Mouse (Mus musculus) gonadal fat pad, adult 2 months (tissue): ENCODE results near the gene Slc35a1. TPM values are rescaled to one million over a fixed set of nuclear protein-coding genes. Genes with fewer than 3 reads are reported as not detected.
"Not testable (repeated sequence)": the region's sequence is repeated elsewhere in the genome, so short reads cannot be mapped to it uniquely, and the experiment has no call there.

Source experiments
- DNase-seq: peaks from one replicate; pipeline ENCODE4 v3.0.0-alpha.2; 2012; ENCODE audit warnings: low read depth
- polyA plus RNA-seq: library from polyadenylated mRNA; depleted of rRNA; stranded (reverse); fragments of >200 nt; gene quantifications from 2 replicates; pipeline ENCODE4 v1.2.3, GENCODE M21; 2012; rRNA removed

Slc35a1 gene
- polyA plus RNA-seq: 14.3 and 16.8 TPM in 2 replicates

DNA sequence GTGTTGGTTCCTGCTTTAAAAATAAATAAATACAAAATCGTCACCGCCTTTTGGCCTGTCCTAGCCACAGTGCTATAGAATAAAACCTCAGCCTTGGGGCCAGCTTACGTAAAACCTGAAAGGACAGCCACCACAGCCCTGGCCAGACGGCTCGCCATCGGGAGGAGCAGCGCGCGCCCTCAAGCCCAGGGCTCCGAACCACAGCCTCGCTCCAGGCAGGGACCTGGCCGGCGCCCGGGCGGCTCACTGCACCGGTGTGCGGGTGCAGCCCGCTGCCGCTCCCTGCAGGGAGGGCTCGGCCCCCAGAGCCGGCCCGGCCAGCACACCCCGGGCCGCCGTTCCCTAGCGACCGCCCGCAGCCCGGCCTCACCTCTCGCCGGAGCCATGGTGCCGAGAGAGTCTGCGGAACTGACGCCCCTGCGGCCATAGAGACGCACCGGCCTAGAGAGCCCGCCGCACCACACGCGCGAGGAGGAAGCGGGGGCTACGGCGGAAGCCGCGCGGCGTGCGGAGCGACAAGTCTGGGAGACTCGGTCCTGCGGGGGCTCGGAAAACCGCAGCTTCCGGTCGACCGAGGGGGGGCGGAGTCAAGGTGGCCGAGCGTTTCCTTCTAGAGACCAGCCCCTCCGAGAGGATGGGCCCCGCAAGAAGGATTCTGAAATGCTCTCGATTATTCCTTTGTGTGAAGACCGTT, at the start of gene Slc35a1:
Gene Slc35a1, minus strand, starts transcription at position 565 of the 694 bp plus-strand sequence.
- peak; percentile 17 for DNase-seq

DNA sequence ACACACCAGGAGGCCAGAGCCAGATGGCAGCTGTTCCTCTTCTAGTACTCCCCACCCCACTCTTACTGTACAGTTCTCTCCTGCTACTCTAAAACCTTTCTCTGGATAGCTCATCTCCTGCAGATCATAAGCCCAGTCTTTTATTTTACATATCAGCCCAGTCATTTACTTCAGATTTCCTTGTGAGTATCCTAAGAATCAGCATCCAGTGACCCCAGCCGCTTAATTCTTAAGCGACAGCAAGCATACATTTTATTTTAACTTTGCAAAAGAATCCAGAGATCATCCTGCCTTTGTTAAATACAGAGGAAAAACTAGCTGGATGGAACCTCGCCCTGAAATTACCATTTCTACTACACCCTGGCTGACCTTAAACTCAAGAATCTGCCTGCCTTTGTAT, 47.2 kb upstream of the Slc35a1 start:
- no peak for DNase-seq

DNA sequence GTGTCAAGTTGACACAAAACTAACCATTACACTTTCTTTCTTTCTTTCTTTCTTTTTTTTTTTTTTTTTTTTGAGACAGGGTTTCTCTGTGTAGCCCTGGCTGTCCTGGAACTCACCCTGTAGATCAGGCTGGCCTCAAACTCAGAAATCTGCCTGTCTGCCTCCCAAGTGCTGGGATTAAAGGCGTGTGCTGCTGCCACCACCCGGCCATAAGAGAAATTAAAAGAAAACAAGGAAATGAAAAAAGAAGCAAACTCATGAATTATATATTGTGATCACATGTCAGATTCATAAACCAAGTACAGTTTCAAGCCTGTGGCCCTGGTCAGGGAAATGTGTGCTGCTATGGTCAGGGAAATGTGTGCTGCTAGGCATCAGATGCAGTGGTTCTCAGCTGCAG, 46.2 kb upstream of the Slc35a1 start:
- DNase-seq: not testable (repeated sequence)

- DNase-seq: no peak
These were observed 42.7 kb upstream of the Slc35a1 start, which contains the start of gene Cfap206 for GRCm38 (mm10) chr4:34729851-34730341. Gene Cfap206 (minus strand): TSS chr4:34730206.

DNA sequence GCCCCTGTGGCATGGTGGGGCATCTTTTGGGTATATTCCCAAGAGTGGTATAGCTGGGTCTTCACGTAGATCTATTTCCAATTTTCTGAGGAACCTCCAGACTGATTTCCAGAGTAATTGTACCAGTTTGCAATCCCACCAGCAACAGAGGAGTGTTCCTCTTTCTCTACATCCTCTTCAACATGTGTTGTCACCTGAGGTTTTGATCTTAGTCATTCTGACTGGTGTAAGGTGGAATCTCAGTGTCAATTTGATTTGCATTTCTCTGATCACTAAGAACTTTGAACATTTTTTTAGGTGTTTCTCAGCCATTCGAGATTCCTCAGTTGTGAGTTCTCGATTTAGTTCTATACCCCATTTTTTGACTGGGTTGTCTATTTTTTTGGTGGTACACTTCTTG, 38.5 kb upstream of the Slc35a1 start:
- DNase-seq: not testable (repeated sequence)

- no peak for DNase-seq
These were observed 37.1 kb upstream of the Slc35a1 start for GRCm38 (mm10) chr4:34724306-34724705.

DNA sequence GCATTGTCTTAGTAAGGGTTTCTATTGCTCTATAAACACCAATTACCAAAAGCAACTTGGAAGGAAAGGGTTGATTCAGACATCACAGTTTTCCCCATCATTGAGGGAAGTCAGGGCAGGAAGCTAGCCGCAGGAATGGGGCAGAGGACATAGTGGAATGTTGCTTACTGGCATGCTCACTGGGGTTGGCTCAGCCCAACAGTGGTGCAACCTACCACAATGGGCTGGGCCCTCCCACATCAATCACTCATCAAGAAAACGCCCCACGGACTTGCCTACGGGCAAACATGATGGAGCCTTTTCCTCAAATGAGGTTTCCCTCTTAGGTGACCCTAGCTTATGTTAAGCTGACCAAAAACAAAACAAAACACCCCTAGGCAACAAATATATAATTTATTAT, 35.9 kb upstream of the Slc35a1 start:
- DNase-seq: no peak

DNA sequence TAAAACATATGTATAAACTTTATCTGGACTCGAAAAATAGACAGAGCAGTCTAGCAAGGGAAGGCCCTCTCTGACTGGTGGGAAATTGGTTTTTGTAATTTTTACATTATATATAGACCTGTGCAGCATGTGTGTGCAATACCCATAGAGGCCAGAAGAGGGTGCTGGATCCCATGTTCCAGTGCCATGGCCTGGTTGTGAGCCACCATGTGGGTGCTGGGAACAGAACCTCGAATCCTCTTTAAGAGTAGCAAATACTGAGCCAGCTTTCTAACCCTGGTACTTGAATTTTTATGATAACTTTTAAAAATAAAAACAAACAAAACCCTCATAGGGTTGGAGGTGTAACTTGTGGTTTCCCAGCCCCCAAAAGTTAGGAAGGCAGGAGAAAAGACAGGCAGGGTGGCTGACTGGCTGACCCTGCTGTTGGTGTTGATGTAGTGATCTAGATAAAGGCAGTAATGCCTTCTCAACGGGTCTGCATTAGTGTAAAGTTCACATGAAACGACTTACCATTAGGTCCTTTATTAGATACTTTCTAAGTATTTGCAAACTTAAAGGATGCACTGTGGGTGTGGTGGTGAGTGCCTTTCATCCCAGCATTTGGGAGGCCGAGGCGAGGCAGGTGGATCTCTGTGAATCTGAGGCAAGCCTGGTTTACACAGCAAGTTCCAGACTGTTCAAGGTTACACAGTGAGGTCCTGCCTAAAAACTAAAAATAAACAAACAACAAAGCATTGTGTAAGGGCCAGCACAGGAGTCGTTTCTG, 33.1 kb upstream of the Slc35a1 start:
- DNase-seq: no peak

DNA sequence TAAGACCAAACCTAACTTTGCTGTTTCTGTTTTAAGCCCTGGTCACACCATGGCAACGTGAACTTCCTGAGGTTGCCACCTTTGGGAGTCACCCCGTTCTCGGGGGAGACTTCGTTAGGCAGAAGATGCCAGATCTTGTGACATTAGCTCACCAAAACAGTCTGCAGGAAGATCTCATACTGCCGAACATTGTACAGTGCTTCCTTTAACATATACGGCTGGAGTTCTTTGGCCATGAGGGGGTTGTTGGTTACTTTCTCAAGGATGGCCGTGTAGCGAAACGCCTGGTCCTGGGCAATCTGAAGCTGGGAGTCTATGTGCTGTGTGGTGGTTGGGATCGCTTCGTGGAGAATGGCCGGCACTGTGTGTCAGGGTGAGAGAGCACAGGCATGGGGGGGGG, 32.2 kb upstream of the Slc35a1 start:
- no peak for DNase-seq

DNA sequence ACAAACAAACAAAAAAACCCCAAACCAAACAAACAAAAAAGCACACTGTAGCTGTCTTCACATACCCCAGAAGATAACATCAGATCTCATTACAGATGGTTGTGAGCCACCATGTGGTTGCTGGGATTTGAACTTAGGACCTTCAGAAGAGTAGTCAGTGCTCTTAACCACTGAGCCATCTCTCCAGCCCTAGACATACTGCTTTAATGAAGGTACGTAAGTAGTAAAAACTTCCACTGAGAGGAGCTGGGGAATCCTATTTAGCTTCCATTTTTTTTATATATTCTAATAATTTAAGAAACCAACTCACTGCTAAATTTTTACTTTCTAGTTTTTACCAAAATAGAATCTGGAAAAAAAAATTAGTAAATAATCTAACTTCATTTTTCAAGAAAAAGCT, 27.8 kb upstream of the Slc35a1 start:
- no peak for DNase-seq

DNA sequence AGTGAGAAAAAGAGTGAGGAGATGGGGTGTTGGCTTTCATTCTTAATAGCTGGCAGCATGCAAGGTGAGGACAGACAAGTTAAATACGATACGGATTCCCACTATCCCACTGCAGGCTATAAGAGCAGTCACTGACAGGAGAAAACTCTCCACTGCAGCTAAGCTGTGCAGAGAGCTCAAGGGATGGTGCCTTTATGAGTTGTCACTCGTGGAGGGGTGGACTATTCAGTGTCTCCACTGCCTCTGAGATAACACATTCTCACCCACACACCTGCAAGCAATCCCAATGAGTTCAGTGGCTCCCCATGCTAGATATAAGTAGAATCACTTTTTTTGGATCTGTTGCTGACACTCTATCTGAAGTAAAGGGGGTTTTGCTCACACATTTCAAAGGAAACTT, 20.9 kb upstream of the Slc35a1 start:
- no peak for DNase-seq

DNA sequence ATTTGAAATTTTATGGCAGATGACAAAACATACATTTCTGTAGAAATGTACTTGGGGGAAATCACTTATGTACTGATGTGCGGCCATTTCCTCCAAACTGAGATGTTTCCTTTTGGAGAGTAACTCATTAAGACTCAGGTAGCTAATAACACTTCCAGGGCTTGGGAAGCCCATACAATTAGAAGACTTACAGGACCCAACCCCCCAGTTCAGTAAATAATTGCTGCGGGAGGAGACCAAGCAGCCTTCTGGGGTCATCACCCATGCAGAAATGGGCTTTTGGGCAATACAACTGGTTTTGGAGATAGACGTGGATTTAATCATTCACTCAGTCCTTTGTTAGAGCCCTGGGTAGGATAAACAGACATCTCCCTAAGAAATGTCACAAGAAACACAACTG, 20.0 kb upstream of the Slc35a1 start:
- DNase-seq: no peak

GRCm38 (mm10) chr4:34703029-34703428, 15.8 kb upstream of the Slc35a1 start:
- DNase-seq: no peak

- no peak for DNase-seq
These were observed 15.0 kb upstream of the Slc35a1 start for GRCm38 (mm10) chr4:34702231-34702630.

GRCm38 (mm10) chr4:34701528-34701927, 14.3 kb upstream of the Slc35a1 start:
- no peak for DNase-seq

GRCm38 (mm10) chr4:34688021-34688420, 783 bp upstream of the Slc35a1 start:
- DNase-seq: no peak

GRCm38 (mm10) chr4:34680530-34680929, 6.7 kb downstream of the Slc35a1 start:
- no peak for DNase-seq

GRCm38 (mm10) chr4:34673721-34674120, 13.5 kb downstream of the Slc35a1 start:
- no peak for DNase-seq

DNA sequence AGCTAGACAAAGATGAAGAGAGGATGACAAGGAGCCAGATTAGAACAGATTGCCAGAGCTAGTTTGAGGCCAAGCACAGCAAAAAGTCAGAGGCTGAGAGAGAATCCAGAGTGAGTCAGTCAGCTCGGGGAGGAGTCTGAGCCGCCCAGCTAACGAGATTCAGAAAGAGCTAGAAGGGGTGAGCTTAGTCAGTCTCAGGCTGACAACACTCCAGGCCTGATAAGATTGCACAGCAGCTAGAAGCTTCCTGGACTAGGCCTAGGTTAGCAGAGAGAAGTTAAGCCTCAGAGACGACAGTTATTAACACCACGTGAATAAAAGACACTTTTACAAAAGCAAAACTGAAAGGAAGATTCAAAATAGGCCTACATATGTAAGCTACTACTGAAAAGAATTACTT, 19.3 kb downstream of the Slc35a1 start:
- no peak for DNase-seq

- DNase-seq: no peak
These were observed 25.3 kb downstream of the Slc35a1 start for GRCm38 (mm10) chr4:34661927-34662326.

DNA sequence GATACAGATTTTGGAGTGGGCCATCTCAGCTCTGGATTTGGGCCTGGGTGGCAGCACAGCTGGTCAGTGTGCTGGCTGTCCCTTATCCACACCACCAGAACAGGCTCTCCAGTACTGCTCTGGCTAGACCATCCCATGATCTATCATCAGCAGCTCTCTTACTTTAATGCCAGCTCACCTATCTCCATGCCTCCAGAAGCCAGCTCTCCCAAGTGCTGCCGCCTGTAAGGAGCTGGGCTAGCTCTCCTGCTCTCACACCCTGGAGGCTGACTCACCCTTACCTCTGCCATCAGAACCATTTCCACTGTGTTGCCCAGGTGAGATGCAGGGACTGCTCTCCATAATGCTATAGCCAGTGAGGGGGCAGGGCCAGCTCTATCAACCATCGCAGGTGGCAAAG, 25.7 kb downstream of the Slc35a1 start:
- no peak for DNase-seq

- no peak for DNase-seq
These were observed 28.2 kb downstream of the Slc35a1 start for GRCm38 (mm10) chr4:34659012-34659411.

- DNase-seq: no peak
These were observed 31.1 kb downstream of the Slc35a1 start for GRCm38 (mm10) chr4:34656101-34656500.
